Mouse (Mus musculus) forebrain, embryonic 15.5 days (tissue): ENCODE measurements around the gene Kctd19. TPM values are rescaled to one million over a fixed set of nuclear protein-coding genes. Genes with fewer than 3 reads are reported as not detected.
A peak's percentile ranks its signal among the peaks of the same experiment; 100 is the strongest.

Source experiments
- ATAC-seq: fragments of 200-750 bp; cut with Nextera tagmentation; replicated peaks from 2 replicates; pipeline ENCODE4 v1.8.0; 2017; ENCODE audit warnings: mild to moderate bottlenecking, moderate TSS enrichment, moderate library complexity
- H3K27ac ChIP-seq: fragments of 300-500 bp; sonication (generic); replicated peaks from 2 replicates; pipeline ENCODE4 v1.5.1; 2015; ENCODE audit warnings: mild to moderate bottlenecking, inconsistent platforms
- H3K27me3 ChIP-seq: fragments of 300-500 bp; sonication (generic); 2 replicates; pipeline ENCODE4 v1.6.1; 2015; ENCODE audit warnings: inconsistent platforms
- H3K36me3 ChIP-seq: fragments of 300-500 bp; sonication (generic); 2 replicates; pipeline ENCODE4 v1.6.1; 2015; ENCODE audit warnings: mild to moderate bottlenecking, inconsistent platforms
- H3K4me1 ChIP-seq: fragments of 300-500 bp; sonication (generic); 2 replicates; pipeline ENCODE4 v1.6.1; 2015; ENCODE audit warnings: inconsistent platforms
- H3K4me2 ChIP-seq: fragments of 300-500 bp; sonication (generic); replicated peaks from 2 replicates; pipeline ENCODE4 v1.6.1; 2015; ENCODE audit warnings: mild to moderate bottlenecking, inconsistent platforms
- H3K4me3 ChIP-seq: fragments of 300-500 bp; sonication (generic); 2 replicates; pipeline ENCODE4 v1.5.1; 2015; ENCODE audit warnings: mild to moderate bottlenecking, inconsistent platforms
- H3K9ac ChIP-seq: fragments of 300-500 bp; sonication (generic); replicated peaks from 2 replicates; pipeline ENCODE4 v1.6.1; 2015; ENCODE audit warnings: mild to moderate bottlenecking, inconsistent platforms
- H3K9me3 ChIP-seq: fragments of 300-500 bp; sonication (generic); 2 replicates; pipeline ENCODE4 v1.6.1; 2016; ENCODE audit warnings: inconsistent platforms
- WGBS: fragments of 180-500 bp; shearing (Covaris S2); methylation state at CpG from one replicate; pipeline ENCODE4 v1.1.7; 2015; ENCODE audit warnings: mixed read lengths; 5-methylcytosine and 5-hydroxymethylcytosine counted together
- polyA plus RNA-seq: library from polyadenylated mRNA; unstranded; fragments of >200 nt; fragmentation: Nextera tagmentation; extraction: Ambion mirVana; gene quantifications from 2 replicates; pipeline ENCODE4 v1.2.1, GENCODE M21; 2015

The Kctd19 gene
- polyA plus RNA-seq, 1 experiment from 2014 or later: 0.10 TPM

GRCm38 (mm10) chr8:105353583-105354135 lies 59.6 kb downstream of the Kctd19 start:
- Histone ChIP-seq H3K27me3 (no peaks in the 10 kb centered on the region), H3K4me3 (no peak overlapping the region), H3K36me3 (peaks cover 9% of the 10 kb centered on the region), H3K4me1 (peaks cover 16% of the 10 kb centered on the region), H3K9ac (no peak overlapping the region), H3K9me3 (no peaks in the 10 kb centered on the region), H3K4me2 (no peak overlapping the region), H3K27ac (no peak overlapping the region)
- whole genome bisulfite sequencing: 80% methylated on average over 8 of the region's 8 CpGs
- ATAC-seq: no peak

- peaks cover 34% of the 10 kb centered on the region for H3K4me1 ChIP-seq
- H3K27ac ChIP-seq: peak overlapping the region; percentile 80
- WGBS: 28% methylated on average over 7 of the region's 7 CpGs
- H3K4me3 ChIP-seq: peak overlapping the region; percentile 91
- no peak for ATAC-seq
- no peaks in the 10 kb centered on the region for H3K9me3 ChIP-seq
- peak overlapping the region; percentile 88 for H3K9ac ChIP-seq
- H3K27me3 ChIP-seq: no peaks in the 10 kb centered on the region
- H3K36me3 ChIP-seq: no peaks in the 10 kb centered on the region
- H3K4me2 ChIP-seq: peak overlapping the region; percentile 99
Observed at GRCm38 (mm10) chr8:105350186-105350585, 63.1 kb downstream of the Kctd19 start.

- Histone ChIP-seq H3K4me3 (peak overlapping the region; percentile 91), H3K9me3 (no peaks in the 10 kb centered on the region), H3K4me2 (peak overlapping the region; percentile 99), H3K27me3 (no peaks in the 10 kb centered on the region), H3K9ac (peak overlapping the region; percentile 88), H3K36me3 (no peaks in the 10 kb centered on the region), H3K27ac (peak overlapping the region; percentile 80), H3K4me1 (peaks cover 34% of the 10 kb centered on the region)
- ATAC-seq: peak; percentile 26
- WGBS: under 1% methylated on average over 39 of the region's 48 CpGs
Observed at GRCm38 (mm10) chr8:105349096-105349771, 64.1 kb downstream of the Kctd19 start.

- Histone ChIP-seq H3K27me3 (no peaks in the 10 kb centered on the region), H3K9me3 (no peaks in the 10 kb centered on the region), H3K36me3 (no peaks in the 10 kb centered on the region), H3K4me1 (peaks cover 34% of the 10 kb centered on the region), H3K4me3 (peak within 1 kb of the TSS; percentile 91), H3K27ac (peak within 1 kb of the TSS; percentile 80), H3K4me2 (peak within 1 kb of the TSS; percentile 99), H3K9ac (peak within 1 kb of the TSS; percentile 88)
- WGBS: under 1% methylated on average over 34 of the region's 34 CpGs
- peak; percentile 24 for ATAC-seq
Observed at GRCm38 (mm10) chr8:105348450-105349095, 64.7 kb downstream of the Kctd19 start, which contains the start of gene Slc9a5. TSS of gene Slc9a5 (plus strand) at chr8:105348843.

GRCm38 (mm10) chr8:105347428-105348221 lies 65.7 kb downstream of the Kctd19 start, which contains the start of gene Fhod1:
TSS of gene Fhod1 (minus strand) at chr8:105347953.
- peak; percentile 91 for ATAC-seq
- peak within 1 kb of the TSS; percentile 80 for H3K27ac ChIP-seq
- H3K9ac ChIP-seq: peak within 1 kb of the TSS; percentile 88
- peak within 1 kb of the TSS; percentile 91 for H3K4me3 ChIP-seq
- WGBS: under 1% methylated on average over 53 of the region's 53 CpGs
- H3K4me1 ChIP-seq: peaks cover 34% of the 10 kb centered on the region
- peak within 1 kb of the TSS; percentile 99 for H3K4me2 ChIP-seq
- no peaks in the 10 kb centered on the region for H3K36me3 ChIP-seq
- H3K27me3 ChIP-seq: no peaks in the 10 kb centered on the region
- no peaks in the 10 kb centered on the region for H3K9me3 ChIP-seq

- Histone ChIP-seq H3K9ac (peak overlapping the region; percentile 88), H3K4me3 (peak overlapping the region; percentile 91), H3K9me3 (no peaks in the 10 kb centered on the region), H3K4me2 (peak overlapping the region; percentile 99), H3K4me1 (peaks cover 34% of the 10 kb centered on the region), H3K36me3 (no peaks in the 10 kb centered on the region), H3K27me3 (no peaks in the 10 kb centered on the region), H3K27ac (no peak overlapping the region; the same call in 1 of the 2 replicates)
- ATAC-seq: peak; percentile 9
- 2% methylated on average over 34 of the region's 34 CpGs for WGBS
Observed at GRCm38 (mm10) chr8:105346611-105347427, 66.5 kb downstream of the Kctd19 start.

- Histone ChIP-seq H3K27ac (no peak overlapping the region), H3K27me3 (no peaks in the 10 kb centered on the region), H3K4me1 (peaks cover 27% of the 10 kb centered on the region), H3K4me3 (no peak overlapping the region), H3K36me3 (no peaks in the 10 kb centered on the region), H3K4me2 (no peak overlapping the region), H3K9me3 (no peaks in the 10 kb centered on the region), H3K9ac (no peak overlapping the region)
- WGBS: 74% methylated on average over 7 of the region's 7 CpGs
- no peak for ATAC-seq
Observed at GRCm38 (mm10) chr8:105345061-105345975, 68.0 kb downstream of the Kctd19 start.

- no peak overlapping the region for H3K27ac ChIP-seq
- no peak for ATAC-seq
Observed at GRCm38 (mm10) chr8:105343791-105344574, 69.3 kb downstream of the Kctd19 start.

GRCm38 (mm10) chr8:105342768-105343167 lies 70.5 kb downstream of the Kctd19 start:
- Histone ChIP-seq H3K9me3 (no peaks in the 10 kb centered on the region), H3K27me3 (no peaks in the 10 kb centered on the region), H3K4me2 (no peak overlapping the region), H3K4me1 (peaks cover 13% of the 10 kb centered on the region), H3K36me3 (no peaks in the 10 kb centered on the region), H3K9ac (no peak overlapping the region), H3K4me3 (no peak overlapping the region), H3K27ac (no peak overlapping the region)
- 79% methylated on average over 4 of the region's 4 CpGs for WGBS
- ATAC-seq: no peak

More at GRCm38 (mm10) chr8:105343791-105344574, 69.3 kb downstream of the Kctd19 start:
- H3K36me3 ChIP-seq: no peaks in the 10 kb centered on the region
- no peaks in the 10 kb centered on the region for H3K9me3 ChIP-seq
- WGBS: 71% methylated on average over 8 of the region's 8 CpGs
- no peak overlapping the region for H3K9ac ChIP-seq
- peaks cover 18% of the 10 kb centered on the region for H3K4me1 ChIP-seq
- H3K4me2 ChIP-seq: no peak overlapping the region
- no peaks in the 10 kb centered on the region for H3K27me3 ChIP-seq
- H3K4me3 ChIP-seq: no peak overlapping the region

GRCm38 (mm10) chr8:105341399-105341798 lies 71.9 kb downstream of the Kctd19 start:
- no peaks in the 10 kb centered on the region for H3K36me3 ChIP-seq
- no peaks in the 10 kb centered on the region for H3K27me3 ChIP-seq
- ATAC-seq: no peak
- 0 out of 2 replicates have a peak, but pooled peaks cover 2% of the 10 kb centered on the region for H3K4me1 ChIP-seq
- H3K9me3 ChIP-seq: no peaks in the 10 kb centered on the region
- H3K27ac ChIP-seq: no peak overlapping the region
- no peak overlapping the region for H3K4me3 ChIP-seq
- WGBS: 32% methylated on average over 8 of the region's 8 CpGs
- H3K9ac ChIP-seq: no peak overlapping the region
- H3K4me2 ChIP-seq: no peak overlapping the region
